Mouse (Mus musculus) heart, embryonic 12.5 days (tissue): ENCODE results near the gene Sorcs2. TPM values are rescaled to one million over a fixed set of nuclear protein-coding genes. Genes with fewer than 3 reads are reported as not detected.

Source experiments
- ATAC-seq: fragments of 200-750 bp; cut with Nextera tagmentation; 2 replicates; pipeline ENCODE4 v1.8.0; 2017; ENCODE audit warnings: moderate TSS enrichment, moderate library complexity; ENCODE audit not compliant: insufficient number of reproducible peaks, low FRiP score
- H3K27ac ChIP-seq: fragments of 300-500 bp; sonication (generic); 2 replicates; pipeline ENCODE4 v1.5.1; 2016; ENCODE audit warnings: mild to moderate bottlenecking, moderate library complexity; ENCODE audit not compliant: poor library complexity, severe bottlenecking
- H3K27me3 ChIP-seq: fragments of 300-500 bp; sonication (generic); replicated peaks from 2 replicates; pipeline ENCODE4 v1.6.1; 2016; ENCODE audit warnings: mild to moderate bottlenecking, moderate library complexity
- H3K36me3 ChIP-seq: fragments of 300-500 bp; sonication (generic); 2 replicates; pipeline ENCODE4 v1.6.1; 2016; ENCODE audit warnings: mild to moderate bottlenecking, moderate library complexity
- H3K4me1 ChIP-seq: fragments of 300-500 bp; sonication (generic); replicated peaks from 2 replicates; pipeline ENCODE4 v1.6.1; 2016; ENCODE audit warnings: mild to moderate bottlenecking
- H3K4me2 ChIP-seq: fragments of 300-500 bp; sonication (generic); 2 replicates; pipeline ENCODE4 v1.6.1; 2016; ENCODE audit warnings: mild to moderate bottlenecking, moderate library complexity
- H3K4me3 ChIP-seq: fragments of 300-500 bp; sonication (generic); 2 replicates; pipeline ENCODE4 v1.5.1; 2016; ENCODE audit warnings: mild to moderate bottlenecking
- H3K9ac ChIP-seq: fragments of 300-500 bp; sonication (generic); 2 replicates; pipeline ENCODE4 v1.6.1; 2016; ENCODE audit warnings: mild to moderate bottlenecking, moderate library complexity
- H3K9me3 ChIP-seq: fragments of 300-500 bp; sonication (generic); replicated peaks from 2 replicates; pipeline ENCODE4 v1.6.1; 2016; ENCODE audit warnings: mild to moderate bottlenecking, moderate library complexity
- WGBS: fragments of 180-500 bp; shearing (Covaris S2); methylation state at CpG from one replicate; pipeline ENCODE4 v1.1.7; 2016; 5-methylcytosine and 5-hydroxymethylcytosine counted together
- polyA plus RNA-seq: library from polyadenylated mRNA; unstranded; fragments of >200 nt; fragmentation: Nextera tagmentation; extraction: Ambion mirVana; gene quantifications from 2 replicates; pipeline ENCODE4 v1.2.1, GENCODE M21; 2016

Gene Sorcs2
- polyA plus RNA-seq, 1 experiment from 2014 or later, result 12.4 TPM

DNA sequence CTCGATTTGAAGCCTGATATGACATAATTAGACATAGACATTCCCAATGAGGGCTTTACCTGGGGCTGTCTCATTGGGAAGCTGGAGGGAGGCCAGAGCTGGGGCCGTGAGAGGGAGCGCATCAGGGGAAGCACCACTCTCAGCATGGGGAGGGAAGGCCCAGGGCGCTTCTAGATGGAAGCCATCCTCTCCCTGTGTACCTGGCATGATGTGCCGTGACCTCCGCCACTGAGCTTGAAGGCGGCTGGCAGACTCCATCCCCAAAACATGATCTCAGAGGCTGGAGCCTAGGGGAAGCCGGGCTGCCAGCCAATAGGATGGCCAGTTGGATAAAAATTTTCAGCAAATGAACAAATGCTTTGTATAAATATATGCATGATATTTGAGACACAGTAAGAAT is 301.9 kb downstream of the Sorcs2 start:
- H3K4me1 ChIP-seq, result peaks cover 22% of the 10 kb centered on the region
- no peak overlapping the region for H3K4me3 ChIP-seq
- 76% methylated on average over 8 of the region's 8 CpGs for WGBS
- H3K4me2 ChIP-seq, result no peak overlapping the region
- no peaks in the 10 kb centered on the region for H3K27me3 ChIP-seq
- no peaks in the 10 kb centered on the region for H3K36me3 ChIP-seq
- no peak for ATAC-seq
- no peak overlapping the region for H3K27ac ChIP-seq
- H3K9ac ChIP-seq, result no peak overlapping the region
- H3K9me3 ChIP-seq, result no peaks in the 10 kb centered on the region

DNA sequence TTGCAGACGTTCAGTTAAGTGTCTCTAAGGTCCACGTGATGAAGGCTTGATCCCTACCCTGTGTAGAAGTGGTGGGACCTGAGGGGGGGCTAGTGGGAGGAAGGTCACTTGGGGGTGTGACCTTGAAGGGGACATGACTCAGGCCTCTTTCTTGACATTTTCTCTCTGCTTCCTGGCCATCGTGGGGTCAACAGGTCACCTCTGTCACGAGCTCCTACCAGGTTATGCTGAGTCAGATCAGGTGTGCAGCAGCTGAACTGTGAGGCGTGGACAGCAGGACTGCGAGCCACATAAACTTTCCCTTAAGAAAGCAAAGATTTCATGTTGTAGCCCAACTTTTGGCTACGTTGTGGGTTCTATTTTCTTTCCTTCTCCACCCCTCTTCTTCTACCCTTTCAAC is 307.9 kb downstream of the Sorcs2 start:
- no peak for ATAC-seq
- no peak overlapping the region for H3K9ac ChIP-seq
- no peaks in the 10 kb centered on the region for H3K27me3 ChIP-seq
- no peaks in the 10 kb centered on the region for H3K9me3 ChIP-seq
- H3K27ac ChIP-seq, result no peak overlapping the region
- H3K36me3 ChIP-seq, result no peaks in the 10 kb centered on the region
- H3K4me2 ChIP-seq, result no peak overlapping the region
- H3K4me1 ChIP-seq, result peaks cover 27% of the 10 kb centered on the region
- H3K4me3 ChIP-seq, result no peak overlapping the region
- WGBS, result 59% methylated on average over 7 of the region's 7 CpGs

DNA sequence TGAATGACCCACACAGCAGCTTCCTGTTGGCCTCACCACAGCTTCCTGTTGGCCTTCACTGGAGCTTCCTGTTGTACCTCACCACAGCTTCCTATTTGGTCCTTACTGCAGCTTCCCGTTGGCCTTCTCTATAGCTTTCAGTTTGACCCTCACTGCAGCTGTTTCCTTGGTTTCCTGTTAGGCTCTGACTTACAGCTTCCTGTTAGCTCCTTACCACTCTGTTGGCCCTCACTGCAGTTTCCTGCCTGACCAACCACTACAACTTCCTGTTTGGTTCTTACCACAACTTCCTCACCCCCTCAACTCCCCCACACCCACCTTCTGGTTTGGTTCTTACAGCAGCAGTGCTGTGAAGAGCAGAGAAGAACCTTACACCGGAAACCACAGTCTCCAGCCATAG is 308.7 kb downstream of the Sorcs2 start:
- ATAC-seq, result no peak

DNA sequence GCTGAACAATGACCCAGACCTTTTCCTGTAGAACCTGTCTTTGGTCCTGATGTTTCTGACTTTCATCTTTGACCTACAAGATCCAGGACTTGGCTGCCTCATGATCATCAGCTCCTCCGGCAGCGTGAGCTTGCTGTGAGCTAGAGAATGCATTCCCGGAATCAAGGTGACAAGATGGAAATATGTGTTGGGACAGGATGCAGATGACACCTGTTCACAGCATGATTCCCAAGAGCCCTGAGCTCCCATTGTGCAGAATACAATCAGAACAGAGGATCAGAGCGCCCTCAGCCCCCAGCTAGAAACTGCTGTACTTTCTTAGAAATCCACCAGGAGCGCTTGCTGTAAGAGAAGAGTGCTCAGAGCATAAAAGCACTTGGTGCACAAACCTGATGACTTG is 311.0 kb downstream of the Sorcs2 start:
- no peak overlapping the region for H3K9ac ChIP-seq
- no peaks in the 10 kb centered on the region for H3K9me3 ChIP-seq
- H3K27ac ChIP-seq, result no peak overlapping the region
- peaks cover 41% of the 10 kb centered on the region for H3K4me1 ChIP-seq
- ATAC-seq, result no peak
- no peak overlapping the region for H3K4me2 ChIP-seq
- no peaks in the 10 kb centered on the region for H3K36me3 ChIP-seq
- H3K4me3 ChIP-seq, result no peak overlapping the region
- no peaks in the 10 kb centered on the region for H3K27me3 ChIP-seq
- whole genome bisulfite sequencing, result 83% methylated on average over 5 of the region's 5 CpGs

More for the DNA sequence above, 308.7 kb downstream of the Sorcs2 start:
- Histone ChIP-seq H3K27ac (peak overlapping the region; percentile 53), H3K9me3 (no peaks in the 10 kb centered on the region), H3K27me3 (no peaks in the 10 kb centered on the region), H3K4me1 (peaks cover 35% of the 10 kb centered on the region), H3K36me3 (no peaks in the 10 kb centered on the region), H3K4me3 (no peak overlapping the region), H3K4me2 (no peak overlapping the region), H3K9ac (no peak overlapping the region)
- 67% methylated on average over 2 of the region's 2 CpGs for WGBS

DNA sequence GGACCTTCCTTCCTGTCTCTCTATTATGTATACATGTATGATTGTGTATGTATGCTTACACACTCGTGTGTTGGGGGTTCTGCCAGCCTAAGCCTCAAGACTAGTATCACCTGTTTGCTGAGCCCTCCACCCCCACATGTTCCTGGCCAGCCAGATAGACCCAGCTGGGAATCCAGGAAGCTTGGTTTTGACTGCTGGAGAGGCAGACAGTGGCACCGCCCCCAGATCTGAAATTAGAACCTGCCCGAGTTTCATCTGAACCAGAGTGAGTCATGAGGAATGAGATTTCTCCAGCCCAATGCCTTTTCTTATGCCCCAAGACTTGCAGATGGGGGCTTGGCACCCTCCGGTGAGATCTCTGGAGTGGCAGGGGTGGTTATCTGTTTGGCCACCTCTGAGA is 312.3 kb downstream of the Sorcs2 start:
- no peaks in the 10 kb centered on the region for H3K36me3 ChIP-seq

DNA sequence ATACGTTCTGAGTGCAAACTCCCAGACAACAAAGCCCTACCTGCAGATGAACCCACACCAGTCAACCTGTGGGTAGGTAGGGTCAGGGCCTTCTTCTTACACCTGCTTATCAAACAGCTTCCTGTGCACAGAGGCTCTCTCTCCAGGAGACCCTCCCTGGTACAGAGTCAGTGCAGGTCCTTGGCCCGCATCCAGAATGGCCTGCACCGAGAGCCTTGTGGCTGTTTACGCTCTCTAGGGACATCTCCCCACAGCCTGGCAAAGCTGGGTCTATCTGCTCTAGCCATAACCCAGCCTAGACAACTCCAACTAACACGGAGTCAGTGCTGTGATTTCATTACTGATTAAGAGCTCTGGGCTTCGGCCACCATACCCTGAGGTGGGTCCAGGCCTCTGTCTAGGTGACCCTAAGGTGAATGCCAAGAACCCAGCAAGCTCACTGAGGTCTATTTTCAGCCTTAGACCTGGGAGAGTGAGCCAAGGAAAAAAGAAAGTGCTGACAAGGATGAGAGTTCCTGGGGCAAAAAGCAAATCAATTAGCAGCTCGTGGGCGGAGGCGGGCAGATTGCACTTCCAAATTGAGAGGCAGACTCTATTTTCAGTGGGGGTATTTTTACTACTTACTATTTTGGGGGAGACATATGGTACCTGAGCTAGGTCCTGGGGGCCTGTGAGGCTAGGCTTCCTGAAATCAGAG is 313.9 kb downstream of the Sorcs2 start:
- Histone ChIP-seq H3K4me1 (peaks cover 43% of the 10 kb centered on the region), H3K4me2 (no peak overlapping the region), H3K27me3 (no peaks in the 10 kb centered on the region), H3K9ac (no peak overlapping the region), H3K9me3 (no peaks in the 10 kb centered on the region), H3K27ac (peak overlapping the region; percentile 64), H3K36me3 (no peaks in the 10 kb centered on the region), H3K4me3 (no peak overlapping the region)
- 46% methylated on average over 9 of the region's 9 CpGs for WGBS
- ATAC-seq, result no peak

More for the DNA sequence above, 312.3 kb downstream of the Sorcs2 start:
- H3K27me3 ChIP-seq, result no peaks in the 10 kb centered on the region
- no peak overlapping the region; the same call in 1 of the 2 replicates for H3K27ac ChIP-seq
- no peaks in the 10 kb centered on the region for H3K9me3 ChIP-seq
- no peak overlapping the region for H3K4me3 ChIP-seq
- peaks cover 52% of the 10 kb centered on the region for H3K4me1 ChIP-seq
- H3K4me2 ChIP-seq, result no peak overlapping the region
- WGBS, result 57% methylated on average over 4 of the region's 4 CpGs
- no peak for ATAC-seq
- H3K9ac ChIP-seq, result 0 out of 2 replicates have a peak overlapping the region, but pooled peaks have one; percentile 7

DNA sequence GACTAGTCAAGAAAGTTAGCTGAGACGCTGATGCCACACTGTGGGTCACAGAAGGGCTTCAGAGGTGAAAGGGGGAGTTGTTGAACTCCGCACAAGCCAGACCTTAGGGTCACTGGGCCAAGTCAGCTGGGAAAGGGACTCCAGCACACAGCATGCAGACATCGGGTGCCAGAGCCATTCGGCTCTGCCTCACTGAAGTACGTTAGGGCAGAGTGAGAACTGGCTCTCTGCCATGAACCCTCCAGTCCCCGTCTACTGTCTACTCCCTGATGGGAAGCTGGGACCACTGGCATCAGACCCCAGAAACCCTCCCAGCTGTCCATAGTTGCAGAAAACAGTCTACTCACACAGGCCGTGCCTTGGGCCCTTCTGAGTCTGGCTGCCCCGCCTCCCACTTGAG is 316.9 kb downstream of the Sorcs2 start:
- ATAC-seq, result no peak
- peaks cover 42% of the 10 kb centered on the region for H3K4me1 ChIP-seq

DNA sequence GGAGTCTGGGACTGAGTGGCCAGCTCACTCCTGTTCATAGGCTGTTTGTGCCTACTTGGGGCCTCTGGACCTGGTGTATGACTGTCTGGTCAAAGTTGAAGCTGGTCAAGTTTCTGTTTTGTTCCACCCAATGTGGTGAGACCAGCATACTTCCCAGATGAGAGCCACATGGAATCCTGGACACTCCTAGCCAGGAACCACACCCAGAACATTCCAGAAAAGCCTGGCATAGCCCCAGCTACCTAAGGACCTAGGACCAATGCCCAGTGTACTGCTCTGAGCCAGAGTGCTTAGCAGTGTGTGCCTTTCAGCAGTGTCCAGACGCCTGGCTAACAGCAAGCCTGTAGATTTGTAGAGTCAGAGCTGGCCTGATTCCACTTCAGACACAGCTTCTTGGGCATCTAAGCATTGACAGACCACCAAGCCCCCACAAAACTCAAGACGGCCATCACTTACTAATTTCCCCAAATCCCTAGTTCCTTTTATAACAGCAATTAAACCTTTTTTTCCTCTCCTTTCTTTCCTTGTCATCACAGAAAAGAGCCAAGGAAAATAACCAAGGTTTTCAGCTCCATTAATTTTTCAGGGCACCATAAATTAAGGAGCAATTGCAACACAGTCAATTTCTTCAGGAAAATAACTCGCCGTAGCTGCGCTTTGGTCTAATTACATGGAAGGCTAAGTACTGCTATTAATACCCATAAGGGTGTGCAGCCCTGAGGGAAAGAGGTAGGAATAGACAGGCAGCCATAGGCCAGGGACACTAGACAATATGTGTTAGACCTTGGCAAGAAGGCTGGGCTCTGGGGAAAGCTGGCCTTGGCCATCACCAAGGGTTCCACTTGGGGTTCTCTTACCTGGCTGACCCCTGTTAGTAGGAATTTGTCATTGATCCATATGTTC is 322.5 kb downstream of the Sorcs2 start:
- Histone ChIP-seq H3K27me3 (no peaks in the 10 kb centered on the region), H3K4me1 (peaks cover 34% of the 10 kb centered on the region), H3K36me3 (no peaks in the 10 kb centered on the region), H3K4me3 (no peak overlapping the region), H3K9ac (no peak overlapping the region), H3K9me3 (no peaks in the 10 kb centered on the region), H3K4me2 (no peak overlapping the region), H3K27ac (peak overlapping the region; percentile 4; the same call in 1 of the 2 replicates)
- no peak for ATAC-seq
- WGBS, result 82% methylated on average over 5 of the region's 5 CpGs

More for the DNA sequence above, 316.9 kb downstream of the Sorcs2 start:
- no peak overlapping the region for H3K9ac ChIP-seq
- H3K27me3 ChIP-seq, result no peaks in the 10 kb centered on the region
- no peak overlapping the region for H3K4me2 ChIP-seq
- no peak overlapping the region for H3K27ac ChIP-seq
- H3K9me3 ChIP-seq, result no peaks in the 10 kb centered on the region
- 51% methylated on average over 8 of the region's 8 CpGs for WGBS
- no peak overlapping the region for H3K4me3 ChIP-seq
- no peaks in the 10 kb centered on the region for H3K36me3 ChIP-seq

DNA sequence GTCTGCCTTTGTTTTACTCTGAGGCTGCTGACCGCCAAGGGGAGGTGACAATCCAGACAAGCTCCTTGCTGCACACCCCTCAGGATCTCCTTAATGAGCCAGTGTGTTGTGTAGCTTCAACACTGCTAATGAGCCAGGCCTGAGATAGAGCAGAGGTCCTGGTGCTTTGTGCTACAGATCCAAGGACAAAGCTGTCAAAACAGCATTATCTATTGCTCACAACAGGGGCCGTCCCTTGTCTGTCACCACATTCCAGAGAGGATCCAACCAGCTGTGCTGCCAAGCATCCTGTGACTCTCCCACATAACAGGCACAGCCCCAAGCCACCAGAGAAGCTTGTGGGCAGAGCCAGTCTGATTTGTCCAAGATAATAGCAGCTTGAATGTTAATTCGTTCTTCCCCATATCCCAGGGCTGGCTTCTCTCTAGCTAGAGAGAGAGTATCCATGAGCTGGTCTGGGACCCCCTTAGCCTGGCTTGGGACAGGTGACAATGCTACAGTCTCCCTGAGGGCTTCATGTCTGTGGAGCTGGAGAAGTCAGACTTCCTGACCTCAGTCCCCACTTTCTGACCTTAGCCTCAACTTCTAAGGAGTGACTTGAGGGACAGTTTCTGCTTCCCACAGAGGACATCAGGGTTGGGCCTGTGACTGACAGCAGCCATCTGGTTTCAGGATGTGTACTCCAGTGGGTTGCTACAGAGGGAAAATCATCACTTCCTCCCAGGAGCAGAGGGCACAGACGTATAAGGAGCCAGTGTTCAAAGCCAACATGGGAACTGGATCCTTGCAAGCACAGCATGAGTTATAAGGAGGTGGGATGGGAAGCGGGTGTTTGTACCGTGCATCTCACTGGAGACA is 328.2 kb downstream of the Sorcs2 start:
- H3K36me3 ChIP-seq, result no peaks in the 10 kb centered on the region
- no peak overlapping the region for H3K9ac ChIP-seq
- H3K4me2 ChIP-seq, result no peak overlapping the region
- 28% methylated on average over 6 of the region's 6 CpGs for WGBS
- H3K4me3 ChIP-seq, result no peak overlapping the region
- H3K9me3 ChIP-seq, result no peaks in the 10 kb centered on the region
- H3K27me3 ChIP-seq, result no peaks in the 10 kb centered on the region; the same call in none of the 2 replicates
- H3K27ac ChIP-seq, result peak overlapping the region; percentile 48; the same call in 1 of the 2 replicates
- peaks cover 47% of the 10 kb centered on the region for H3K4me1 ChIP-seq
- ATAC-seq, result peak; percentile 56; the same call in 1 of the 2 replicates

DNA sequence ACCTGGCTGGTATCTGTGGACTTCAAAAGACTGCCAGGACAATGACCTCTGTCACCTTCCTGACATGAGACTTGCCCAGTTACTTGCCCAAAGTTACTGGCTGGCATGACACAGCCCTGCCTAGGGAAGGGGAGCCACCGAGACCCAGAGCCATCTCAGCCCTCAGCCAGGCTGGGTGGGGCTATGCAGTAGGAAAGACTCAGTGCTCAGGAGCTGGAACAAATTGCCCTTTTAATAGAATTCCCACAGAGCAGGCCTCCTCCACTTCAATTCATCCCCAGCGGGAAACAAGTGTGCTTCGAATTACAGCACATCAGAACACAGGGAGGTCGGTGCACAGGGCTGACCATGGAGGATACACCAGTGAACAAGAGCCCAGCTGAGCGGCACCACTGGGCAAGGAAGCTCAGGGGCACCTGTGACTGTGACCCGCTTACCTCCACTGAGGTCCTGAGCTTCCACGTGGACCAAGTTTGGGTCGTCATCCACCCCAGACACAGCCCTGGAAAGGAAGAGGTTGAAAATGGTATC is 330.2 kb downstream of the Sorcs2 start:
- Histone ChIP-seq H3K27me3 (no peaks in the 10 kb centered on the region; the same call in none of the 2 replicates), H3K4me2 (no peak overlapping the region), H3K4me1 (peaks cover 42% of the 10 kb centered on the region), H3K4me3 (no peak overlapping the region), H3K36me3 (no peaks in the 10 kb centered on the region), H3K9me3 (no peaks in the 10 kb centered on the region), H3K9ac (no peak overlapping the region), H3K27ac (no peak overlapping the region)
- WGBS, result 65% methylated on average over 8 of the region's 8 CpGs
- ATAC-seq, result no peak
